Mouse (Mus musculus) neural tube, embryonic 14.5 days (tissue): ENCODE measurements around the gene Gdpgp1. TPM values are rescaled to one million over a fixed set of nuclear protein-coding genes. Genes with fewer than 3 reads are reported as not detected.

Experiments used
- ATAC-seq: fragments of 200-750 bp; cut with Nextera tagmentation; 2 replicates; pipeline ENCODE4 v1.8.0; 2017; ENCODE audit warnings: low read depth, mild to moderate bottlenecking, moderate TSS enrichment, moderate library complexity
- H3K27ac ChIP-seq: fragments of 300-500 bp; sonication (generic); 2 replicates; pipeline ENCODE4 v1.5.1; 2014; ENCODE audit warnings: low read depth, mild to moderate bottlenecking, control low read depth, low read length, moderate library complexity, mixed read lengths
- H3K27me3 ChIP-seq: fragments of 300-500 bp; sonication (generic); 2 replicates; pipeline ENCODE4 v1.6.1; 2014; ENCODE audit warnings: low read length; ENCODE audit not compliant: control insufficient read depth, insufficient read depth
- H3K36me3 ChIP-seq: fragments of 300-500 bp; sonication (generic); 2 replicates; pipeline ENCODE4 v1.6.1; 2014; ENCODE audit warnings: low read length, mixed read lengths; ENCODE audit not compliant: control insufficient read depth, insufficient read depth
- H3K4me1 ChIP-seq: fragments of 300-500 bp; sonication (generic); 2 replicates; pipeline ENCODE4 v1.6.1; 2014; ENCODE audit warnings: low read length; ENCODE audit not compliant: control insufficient read depth, insufficient read depth
- H3K4me2 ChIP-seq: fragments of 300-500 bp; sonication (generic); 2 replicates; pipeline ENCODE4 v1.6.1; 2014; ENCODE audit warnings: mild to moderate bottlenecking, low read depth, low read length, control low read depth
- H3K4me3 ChIP-seq: fragments of 300-500 bp; sonication (generic); 2 replicates; pipeline ENCODE4 v1.5.1; 2014; ENCODE audit warnings: low read depth, low read length, control low read depth, mixed read lengths
- H3K9ac ChIP-seq: fragments of 300-500 bp; sonication (generic); replicated peaks from 2 replicates; pipeline ENCODE4 v1.6.1; 2014; ENCODE audit warnings: low read depth, mild to moderate bottlenecking, control low read depth, low read length, mixed read lengths
- H3K9me3 ChIP-seq: fragments of 300-500 bp; sonication (generic); 2 replicates; pipeline ENCODE4 v1.6.1; 2016; ENCODE audit warnings: low read length; ENCODE audit not compliant: control insufficient read depth
- WGBS: fragments of 180-500 bp; shearing (Covaris S2); extraction: QIAGEN DNeasy Blood & Tissue Kit; methylation state at CpG from one replicate; pipeline ENCODE4 v1.1.7; 2014; 5-methylcytosine and 5-hydroxymethylcytosine counted together
- polyA plus RNA-seq: library from polyadenylated mRNA; unstranded; fragments of >200 nt; fragmentation: Nextera tagmentation; extraction: Ambion mirVana; gene quantifications from 2 replicates; pipeline ENCODE4 v1.2.1, GENCODE M21; 2014

Gdpgp1 gene
- polyA plus RNA-seq, 1 experiment from 2014 or later: 5.3 TPM

DNA sequence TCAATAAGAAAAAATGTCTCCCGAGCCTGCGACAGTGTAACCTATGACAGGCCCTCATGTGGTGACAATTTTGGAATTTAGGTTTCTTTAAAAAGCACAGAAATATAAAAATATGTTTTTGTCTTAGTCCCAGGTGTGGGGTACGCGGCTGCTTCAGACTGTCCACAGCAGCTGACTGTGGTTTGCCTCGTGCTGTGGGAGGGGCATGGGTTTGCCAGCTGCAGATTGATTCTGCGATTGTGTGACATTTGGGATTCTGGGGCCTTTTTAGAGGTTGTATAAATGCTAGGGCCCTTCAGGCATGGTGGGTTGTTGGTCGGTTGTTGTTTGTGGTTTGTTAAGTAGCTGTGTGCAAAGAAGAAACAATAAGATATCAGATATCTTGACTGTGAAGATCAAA lies 27.7 kb upstream of the Gdpgp1 start:
- H3K27me3 ChIP-seq: no peaks in the 10 kb centered on the region
- peaks cover 37% of the 10 kb centered on the region for H3K4me1 ChIP-seq
- H3K4me2 ChIP-seq: no peak overlapping the region
- no peaks in the 10 kb centered on the region for H3K36me3 ChIP-seq
- no peak overlapping the region for H3K27ac ChIP-seq
- H3K9me3 ChIP-seq: no peaks in the 10 kb centered on the region
- no peak overlapping the region for H3K4me3 ChIP-seq
- 78% methylated on average over 7 of the region's 7 CpGs for whole genome bisulfite sequencing
- ATAC-seq: no peak
- H3K9ac ChIP-seq: no peak overlapping the region

- ATAC-seq: no peak
- Histone ChIP-seq H3K27me3 (no peaks in the 10 kb centered on the region), H3K9ac (no peak overlapping the region), H3K4me1 (peaks cover 29% of the 10 kb centered on the region), H3K9me3 (no peaks in the 10 kb centered on the region), H3K27ac (no peak overlapping the region), H3K36me3 (no peaks in the 10 kb centered on the region), H3K4me3 (no peak overlapping the region), H3K4me2 (no peak overlapping the region)
- WGBS: 91% methylated on average over 12 of the region's 12 CpGs
These were observed 26.7 kb upstream of the Gdpgp1 start for GRCm38 (mm10) chr7:80205705-80206589.

DNA sequence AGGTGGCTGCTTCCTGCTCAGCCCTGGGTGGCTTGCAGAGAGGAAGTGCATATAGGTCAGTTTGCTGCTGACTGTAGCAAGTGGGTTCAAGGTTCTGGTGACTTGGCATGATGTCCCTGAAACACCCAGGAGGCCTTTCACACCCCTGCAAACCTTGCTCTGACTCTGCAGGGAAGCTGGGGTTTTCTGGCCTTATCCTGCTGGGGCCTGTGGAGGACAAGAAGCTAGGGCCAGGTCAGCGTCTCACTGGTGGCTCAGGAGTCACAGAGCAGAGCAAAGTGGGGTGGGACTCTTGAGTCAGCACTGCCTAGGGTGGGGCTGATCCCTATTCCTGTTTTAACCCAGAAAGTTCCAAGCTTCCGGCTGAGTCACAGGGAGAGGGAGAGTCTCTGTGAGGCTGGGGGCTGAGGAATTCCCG lies 25.3 kb upstream of the Gdpgp1 start:
- WGBS: 71% methylated on average over 3 of the region's 3 CpGs
- no peak overlapping the region for H3K27ac ChIP-seq
- no peak for ATAC-seq
- no peaks in the 10 kb centered on the region for H3K36me3 ChIP-seq
- no peaks in the 10 kb centered on the region for H3K27me3 ChIP-seq
- no peak overlapping the region for H3K4me2 ChIP-seq
- peaks cover 16% of the 10 kb centered on the region for H3K4me1 ChIP-seq
- no peak overlapping the region for H3K9ac ChIP-seq
- no peak overlapping the region for H3K4me3 ChIP-seq
- no peaks in the 10 kb centered on the region for H3K9me3 ChIP-seq

- Histone ChIP-seq H3K4me2 (no peak overlapping the region), H3K27ac (no peak overlapping the region), H3K4me1 (peaks cover 8% of the 10 kb centered on the region), H3K36me3 (0 out of 2 replicates have a peak, but pooled peaks cover 4% of the 10 kb centered on the region), H3K4me3 (no peak overlapping the region), H3K9me3 (no peaks in the 10 kb centered on the region), H3K9ac (no peak overlapping the region), H3K27me3 (no peaks in the 10 kb centered on the region)
- no peak for ATAC-seq
- 76% methylated on average over 18 of the region's 18 CpGs for whole genome bisulfite sequencing
These were observed 24.5 kb upstream of the Gdpgp1 start for GRCm38 (mm10) chr7:80208026-80208642.

GRCm38 (mm10) chr7:80208738-80209430 lies 23.8 kb upstream of the Gdpgp1 start:
- no peak overlapping the region for H3K9ac ChIP-seq
- no peak overlapping the region for H3K4me3 ChIP-seq
- ATAC-seq: no peak
- H3K9me3 ChIP-seq: no peaks in the 10 kb centered on the region
- WGBS: 79% methylated on average over 10 of the region's 10 CpGs
- H3K4me1 ChIP-seq: peaks cover 8% of the 10 kb centered on the region
- H3K4me2 ChIP-seq: no peak overlapping the region
- peaks cover 11% of the 10 kb centered on the region; the same call in 1 of the 2 replicates for H3K36me3 ChIP-seq
- H3K27me3 ChIP-seq: no peaks in the 10 kb centered on the region
- no peak overlapping the region for H3K27ac ChIP-seq

GRCm38 (mm10) chr7:80209669-80210068 lies 23.0 kb upstream of the Gdpgp1 start:
- Histone ChIP-seq H3K27me3 (no peaks in the 10 kb centered on the region), H3K27ac (no peak overlapping the region), H3K4me1 (peaks cover 8% of the 10 kb centered on the region), H3K4me2 (no peak overlapping the region), H3K4me3 (no peak overlapping the region), H3K36me3 (peaks cover 11% of the 10 kb centered on the region; the same call in 1 of the 2 replicates), H3K9me3 (no peaks in the 10 kb centered on the region), H3K9ac (no peak overlapping the region)
- no peak for ATAC-seq
- WGBS: 76% methylated on average over 6 of the region's 6 CpGs

GRCm38 (mm10) chr7:80210982-80211381 lies 21.7 kb upstream of the Gdpgp1 start:
- no peak overlapping the region for H3K4me2 ChIP-seq
- H3K4me1 ChIP-seq: peaks cover 8% of the 10 kb centered on the region
- WGBS: 86% methylated on average over 4 of the region's 4 CpGs
- H3K4me3 ChIP-seq: no peak overlapping the region
- no peaks in the 10 kb centered on the region for H3K9me3 ChIP-seq
- ATAC-seq: no peak
- no peak overlapping the region for H3K27ac ChIP-seq
- no peak overlapping the region for H3K9ac ChIP-seq
- peaks cover 11% of the 10 kb centered on the region; the same call in 1 of the 2 replicates for H3K36me3 ChIP-seq
- H3K27me3 ChIP-seq: no peaks in the 10 kb centered on the region

- no peaks in the 10 kb centered on the region for H3K4me1 ChIP-seq
- H3K4me3 ChIP-seq: no peak overlapping the region
- no peak overlapping the region for H3K27ac ChIP-seq
- WGBS: 95% methylated on average over 7 of the region's 7 CpGs
- no peak overlapping the region for H3K9ac ChIP-seq
- H3K9me3 ChIP-seq: no peaks in the 10 kb centered on the region
- H3K27me3 ChIP-seq: no peaks in the 10 kb centered on the region
- peaks cover 19% of the 10 kb centered on the region; the same call in 1 of the 2 replicates for H3K36me3 ChIP-seq
- no peak overlapping the region for H3K4me2 ChIP-seq
- no peak for ATAC-seq
These were observed 19.1 kb upstream of the Gdpgp1 start for GRCm38 (mm10) chr7:80213604-80214003.
